Mouse (Mus musculus) bone marrow macrophage, adult 2 months (primary cell): ENCODE results near the gene Baz2a.

Experiments used
- CTCF ChIP-seq: IDR thresholded peaks from 2 replicates; pipeline ENCODE4 v1.5.1; 2012; ENCODE audit warnings: low read depth, mild to moderate bottlenecking, low read length, moderate library complexity
- POLR2A ChIP-seq: IDR thresholded peaks from 2 replicates; pipeline ENCODE4 v1.6.1; 2012; ENCODE audit warnings: mild to moderate bottlenecking, low read depth, low read length, borderline replicate concordance

DNA sequence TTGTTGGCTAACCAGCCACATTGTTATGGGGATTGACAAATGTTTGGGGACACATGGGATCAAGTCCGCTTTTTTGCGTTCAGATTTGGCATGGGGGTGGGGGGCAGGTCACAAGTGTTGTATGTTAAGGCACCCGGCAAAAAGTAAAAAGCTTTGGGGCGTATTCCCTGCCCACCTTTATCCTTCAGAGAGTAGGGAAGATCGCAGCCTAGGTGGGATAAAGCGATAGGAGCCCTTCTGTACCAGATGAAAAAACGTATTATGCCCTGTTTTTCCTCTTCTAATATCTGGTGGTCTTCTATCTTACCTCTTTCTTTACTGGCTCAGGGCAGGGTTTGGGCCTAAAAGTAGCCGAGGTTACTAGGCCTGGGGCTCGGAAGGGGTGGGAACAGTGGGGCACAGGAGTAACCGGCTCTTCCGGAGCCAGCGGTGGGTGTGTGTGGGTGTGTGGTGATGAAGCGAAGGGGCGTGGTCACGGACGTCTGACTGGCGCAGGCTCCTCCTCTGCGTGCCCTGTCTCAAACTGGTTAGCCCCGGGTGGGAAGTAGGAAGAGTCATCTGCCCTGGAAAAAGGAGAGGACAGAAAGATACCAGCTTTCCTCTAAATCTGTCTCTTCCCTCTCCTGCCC is 3.1 kb downstream of the Baz2a start:
- no peak for TF ChIP-seq CTCF
- TF ChIP-seq POLR2A: no peak
